Mouse (Mus musculus) thymus, postnatal 14 days (tissue): ENCODE results near the gene Sohlh2.
"Not testable (repeated sequence)": the region's sequence is repeated elsewhere in the genome, so short reads cannot be mapped to it uniquely, and the experiment has no call there.

Source experiments
- DNase-seq: peaks from one replicate; pipeline ENCODE4 v3.0.0; 2021

The Sohlh2 gene

GRCm38 (mm10) chr3:55181766-55182165 lies at the start of gene Sohlh2:
Sohlh2 (plus strand) TSS chr3:55182028.
- DNase-seq: no peak

- no peak for DNase-seq
These were observed 44.8 kb upstream of the Sohlh2 start, which contains the start of gene Ccdc169 for GRCm38 (mm10) chr3:55137039-55137438. Ccdc169 (plus strand) TSS chr3:55137339.

- no peak for DNase-seq
These were observed 42.0 kb upstream of the Sohlh2 start for GRCm38 (mm10) chr3:55139837-55140236.

- DNase-seq: no peak
These were observed 40.4 kb upstream of the Sohlh2 start for GRCm38 (mm10) chr3:55141401-55141800.

GRCm38 (mm10) chr3:55144916-55145315 lies 36.9 kb upstream of the Sohlh2 start:
- no peak for DNase-seq

- DNase-seq: no peak
These were observed 35.4 kb upstream of the Sohlh2 start for GRCm38 (mm10) chr3:55146441-55146840.

- no peak for DNase-seq
These were observed 34.7 kb upstream of the Sohlh2 start for GRCm38 (mm10) chr3:55147156-55147555.

- DNase-seq: no peak
These were observed 33.7 kb upstream of the Sohlh2 start for GRCm38 (mm10) chr3:55148091-55148490.

- DNase-seq: peak; percentile 12
These were observed 30.0 kb upstream of the Sohlh2 start for GRCm38 (mm10) chr3:55151656-55152433.

- DNase-seq: no peak
These were observed 29.0 kb upstream of the Sohlh2 start for GRCm38 (mm10) chr3:55152673-55153334.

- no peak for DNase-seq
These were observed 27.7 kb upstream of the Sohlh2 start for GRCm38 (mm10) chr3:55154163-55154562.

- no peak for DNase-seq
These were observed 24.4 kb upstream of the Sohlh2 start for GRCm38 (mm10) chr3:55157413-55157812.

- no peak for DNase-seq
These were observed 20.7 kb upstream of the Sohlh2 start for GRCm38 (mm10) chr3:55161144-55161543.

- DNase-seq: no peak
These were observed 18.3 kb upstream of the Sohlh2 start for GRCm38 (mm10) chr3:55163510-55163909.

- no peak for DNase-seq
These were observed 9.3 kb upstream of the Sohlh2 start for GRCm38 (mm10) chr3:55172478-55172877.

GRCm38 (mm10) chr3:55177271-55177670 lies 4.6 kb upstream of the Sohlh2 start:
- DNase-seq: no peak

GRCm38 (mm10) chr3:55191668-55192067 lies 9.8 kb downstream of the Sohlh2 start:
- no peak for DNase-seq

- DNase-seq: no peak
These were observed 11.5 kb downstream of the Sohlh2 start for GRCm38 (mm10) chr3:55193351-55193750.

GRCm38 (mm10) chr3:55194792-55195191 lies 13.0 kb downstream of the Sohlh2 start:
- DNase-seq: no peak

- no peak for DNase-seq
These were observed 13.9 kb downstream of the Sohlh2 start for GRCm38 (mm10) chr3:55195581-55196327.

GRCm38 (mm10) chr3:55196328-55196710 lies 14.5 kb downstream of the Sohlh2 start:
- no peak for DNase-seq

- DNase-seq: not testable (repeated sequence)
These were observed 21.8 kb downstream of the Sohlh2 start for GRCm38 (mm10) chr3:55203621-55204020.

GRCm38 (mm10) chr3:55206413-55206812 lies 24.6 kb downstream of the Sohlh2 start:
- no peak for DNase-seq

- no peak for DNase-seq
These were observed 25.8 kb downstream of the Sohlh2 start for GRCm38 (mm10) chr3:55207665-55208064.
